In the genomic region with DNA sequence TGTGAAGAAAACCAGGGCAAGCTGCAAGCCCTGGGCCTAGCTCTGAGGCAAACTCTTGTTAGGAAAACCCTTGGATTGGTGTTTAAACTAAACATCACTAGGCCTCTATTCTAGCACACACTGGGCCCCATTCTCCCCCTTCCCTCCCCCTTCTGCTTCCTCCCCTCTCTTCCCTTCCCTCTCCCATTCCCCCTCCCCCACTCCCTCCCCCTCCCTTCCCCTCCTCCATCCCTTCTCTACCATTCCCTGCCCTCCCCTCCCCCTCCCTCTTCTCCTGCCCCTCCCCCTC, we compare ENCODE assay signal across 10 mouse cellular contexts. TPM values are rescaled to one million over a fixed set of nuclear protein-coding genes. Genes with fewer than 3 reads are reported as not detected.
DNase-seq lines count a peak whose midpoint lies in the region; ATAC-seq and TF ChIP-seq lines count a peak whose summit lies in the region.
"Had no signal": no experiment of that assay in that cellular context is flagged by ENCODE, and none has a peak within 500 bp of the region (broad histone marks: within the 10 kb centered on the region; RNA-seq: fewer than 3 reads in every experiment).

No protein-coding gene starts in this region.

- no peak for TF ChIP-seq CTCF in intestine, postnatal 0 days (IDR thresholded peaks at IDR 0.05; ENCODE audit: low read depth)
- TF ChIP-seq CTCF in E14TG2a.4 (conservative IDR thresholded peaks at IDR 0.05; ENCODE audit: low read length): no peak

- no peak for ATAC-seq in forebrain, embryonic 12.5 days (ENCODE audit: low FRiP score)
- ATAC-seq in forebrain, embryonic 13.5 days: no peak
- no peak for ATAC-seq in intestine, embryonic 15.5 days
- no peak for ATAC-seq in intestine, postnatal 0 days
- no peak for ATAC-seq in embryonic facial prominence, embryonic 14.5 days (ENCODE audit: low read depth)

- H3K9ac ChIP-seq in forebrain, embryonic 12.5 days: no peak overlapping the region
- no peak overlapping the region for H3K9ac ChIP-seq in forebrain, embryonic 13.5 days
- no peak overlapping the region for H3K9ac ChIP-seq in intestine, embryonic 15.5 days
- H3K9ac ChIP-seq in intestine, postnatal 0 days (ENCODE audit: low read depth, low read length): no peak overlapping the region
- no peak overlapping the region for H3K9ac ChIP-seq in embryonic facial prominence, embryonic 14.5 days (ENCODE audit: low read depth, low read length)
- H3K9ac ChIP-seq: neural tube, embryonic 12.5 days had no signal

- H3K4me1 ChIP-seq in forebrain, embryonic 12.5 days: peaks cover 29% of the 10 kb centered on the region
- H3K4me1 ChIP-seq in forebrain, embryonic 13.5 days: peaks cover 21% of the 10 kb centered on the region; the same call in 1 of the 2 replicates
- peaks cover 61% of the 10 kb centered on the region for H3K4me1 ChIP-seq in intestine, embryonic 15.5 days (replicated peaks)
- H3K4me1 ChIP-seq in intestine, postnatal 0 days (replicated peaks; ENCODE audit: control insufficient read depth, insufficient read depth, low read length): peaks cover 22% of the 10 kb centered on the region; the same call in 1 of the 2 replicates
- H3K4me1 ChIP-seq in E14TG2a.4 (replicated peaks; ENCODE audit: low read depth, low read length): peaks cover 56% of the 10 kb centered on the region
- peaks cover 63% of the 10 kb centered on the region for H3K4me1 ChIP-seq in embryonic facial prominence, embryonic 14.5 days (ENCODE audit: control insufficient read depth, insufficient read depth, low read length)

- DNase-seq in embryonic facial prominence, embryonic 14.5 days (ENCODE audit: low spot score): no peak
- DNase-seq in urinary bladder, postnatal 14 days (ENCODE audit: low spot score): no peak
- no peak for DNase-seq in left cerebral cortex, adult 9 months (ENCODE audit: low spot score in 2 of 2)
- DNase-seq: right cerebral cortex, postnatal 25 days had no signal

- no peak overlapping the region for H3K4me2 ChIP-seq in forebrain, embryonic 12.5 days
- no peak overlapping the region for H3K4me2 ChIP-seq in forebrain, embryonic 13.5 days
- H3K4me2 ChIP-seq in intestine, embryonic 15.5 days (replicated peaks): no peak overlapping the region
- no peak overlapping the region for H3K4me2 ChIP-seq in intestine, postnatal 0 days (replicated peaks; ENCODE audit: low read depth)
- H3K4me2 ChIP-seq in embryonic facial prominence, embryonic 14.5 days (ENCODE audit: low read depth, low read length): peak overlapping the region; percentile 26; the same call in 1 of the 2 replicates

- H3K27ac ChIP-seq in forebrain, embryonic 12.5 days: peak overlapping the region; percentile 21; the same call in 1 of the 2 replicates
- H3K27ac ChIP-seq in forebrain, embryonic 13.5 days: no peak overlapping the region
- 0 out of 2 replicates have a peak overlapping the region, but pooled peaks have one; percentile 46 for H3K27ac ChIP-seq in intestine, embryonic 15.5 days
- H3K27ac ChIP-seq in intestine, postnatal 0 days (ENCODE audit: low read depth, low read length): no peak overlapping the region
- peak overlapping the region; percentile 74 for H3K27ac ChIP-seq in embryonic facial prominence, embryonic 14.5 days (replicated peaks; ENCODE audit: low read depth, low read length)
- H3K27ac ChIP-seq: neural tube, embryonic 12.5 days had no signal

- no peak overlapping the region for H3K4me3 ChIP-seq in forebrain, embryonic 12.5 days (replicated peaks)
- H3K4me3 ChIP-seq in forebrain, embryonic 13.5 days: no peak overlapping the region
- H3K4me3 ChIP-seq in intestine, embryonic 15.5 days (replicated peaks): no peak overlapping the region
- no peak overlapping the region for H3K4me3 ChIP-seq in intestine, postnatal 0 days (ENCODE audit: low read depth, low read length)
- peak overlapping the region; percentile 57 for H3K4me3 ChIP-seq in E14TG2a.4 (replicated peaks; ENCODE audit: low read length)
- no peak overlapping the region for H3K4me3 ChIP-seq in embryonic facial prominence, embryonic 14.5 days (ENCODE audit: low read depth, low read length)
- H3K4me3 ChIP-seq: neural tube, embryonic 12.5 days had no signal

- H3K36me3 ChIP-seq in forebrain, embryonic 12.5 days (replicated peaks): no peaks in the 10 kb centered on the region; the same call in 1 of the 2 replicates
- no peaks in the 10 kb centered on the region; the same call in 1 of the 2 replicates for H3K36me3 ChIP-seq in forebrain, embryonic 13.5 days (ENCODE audit: poor library complexity, severe bottlenecking)
- H3K36me3 ChIP-seq in intestine, embryonic 15.5 days: no peaks in the 10 kb centered on the region
- peaks cover 13% of the 10 kb centered on the region; the same call in 1 of the 2 replicates for H3K36me3 ChIP-seq in intestine, postnatal 0 days (ENCODE audit: control insufficient read depth, insufficient read depth)
- H3K36me3 ChIP-seq in E14TG2a.4 (ENCODE audit: insufficient read depth, low read length): no peaks in the 10 kb centered on the region
- peaks cover 33% of the 10 kb centered on the region for H3K36me3 ChIP-seq in embryonic facial prominence, embryonic 14.5 days (ENCODE audit: control insufficient read depth, insufficient read depth, low read length)
- H3K36me3 ChIP-seq: neural tube, embryonic 12.5 days had no signal

- no peaks in the 10 kb centered on the region for H3K9me3 ChIP-seq in forebrain, embryonic 12.5 days
- H3K9me3 ChIP-seq in forebrain, embryonic 13.5 days (replicated peaks): no peaks in the 10 kb centered on the region
- no peaks in the 10 kb centered on the region for H3K9me3 ChIP-seq in intestine, embryonic 15.5 days
- no peaks in the 10 kb centered on the region for H3K9me3 ChIP-seq in intestine, postnatal 0 days (ENCODE audit: control insufficient read depth)
- H3K9me3 ChIP-seq in E14TG2a.4 (ENCODE audit: low read length): no peaks in the 10 kb centered on the region
- H3K9me3 ChIP-seq in embryonic facial prominence, embryonic 14.5 days (ENCODE audit: control insufficient read depth, low read length): no peaks in the 10 kb centered on the region
- H3K9me3 ChIP-seq: neural tube, embryonic 12.5 days had no signal

- H3K27me3 ChIP-seq in forebrain, embryonic 12.5 days: no peaks in the 10 kb centered on the region
- no peaks in the 10 kb centered on the region for H3K27me3 ChIP-seq in forebrain, embryonic 13.5 days
- no peaks in the 10 kb centered on the region for H3K27me3 ChIP-seq in intestine, embryonic 15.5 days (replicated peaks)
- no peaks in the 10 kb centered on the region for H3K27me3 ChIP-seq in intestine, postnatal 0 days (replicated peaks; ENCODE audit: control insufficient read depth, insufficient read depth, low read length)
- H3K27me3 ChIP-seq in E14TG2a.4 (ENCODE audit: insufficient read depth, low read length): no peaks in the 10 kb centered on the region
- no peaks in the 10 kb centered on the region for H3K27me3 ChIP-seq in embryonic facial prominence, embryonic 14.5 days (replicated peaks; ENCODE audit: control insufficient read depth, insufficient read depth, low read length)
- H3K27me3 ChIP-seq: neural tube, embryonic 12.5 days had no signal

RNA-seq across cellular contexts. Expression of a gene that starts 12.5 kb away (rescaled TPM):
- polyA plus RNA-seq in forebrain, embryonic 12.5 days (2016; fragmentation: Nextera tagmentation; extraction: Ambion mirVana): 29.4 and 32.5 TPM in 2 replicates
- polyA plus RNA-seq in forebrain, embryonic 13.5 days (2015; fragmentation: Nextera tagmentation; extraction: Ambion mirVana): 18.7 and 19.4 TPM in 2 replicates
- 105 and 111 TPM in 2 replicates for polyA plus RNA-seq in intestine, embryonic 15.5 days (2015; fragmentation: Nextera tagmentation; extraction: Ambion mirVana)
- 94.4 and 99.0 TPM in 2 replicates for polyA plus RNA-seq in intestine, postnatal 0 days (2015; fragmentation: Nextera tagmentation; extraction: Ambion mirVana)
- polyA plus RNA-seq in embryonic facial prominence, embryonic 14.5 days (2014; fragmentation: Nextera tagmentation; extraction: Ambion mirVana): 157 and 162 TPM in 2 replicates

Comparison
In these comparisons a context has a peak if more than half of its experiments do, and no peak if none do; other contexts are left out.
1. H3K27ac ChIP-seq: peak in forebrain, embryonic 12.5 days (single experiment), intestine, embryonic 15.5 days (single experiment) and embryonic facial prominence, embryonic 14.5 days (single experiment); none in forebrain, embryonic 13.5 days (single experiment) and intestine, postnatal 0 days (single experiment).